Mouse (Mus musculus) kidney, embryonic 14.5 days (tissue): ENCODE data around the gene Ppp1r16b. TPM values are rescaled to one million over a fixed set of nuclear protein-coding genes. Genes with fewer than 3 reads are reported as not detected.
A peak's percentile ranks its signal among the peaks of the same experiment; 100 is the strongest.

Source experiments
- ATAC-seq: fragments of 200-750 bp; cut with Nextera tagmentation; 2 replicates; pipeline ENCODE4 v1.8.0; 2017; ENCODE audit warnings: moderate number of reproducible peaks, mild to moderate bottlenecking, moderate TSS enrichment, moderate library complexity; ENCODE audit not compliant: low FRiP score, low TSS enrichment
- H3K27ac ChIP-seq: fragments of 300-500 bp; sonication (generic); 2 replicates; pipeline ENCODE4 v1.5.1; 2014; ENCODE audit warnings: low read depth, mild to moderate bottlenecking, low read length, moderate library complexity, mixed read lengths
- H3K27me3 ChIP-seq: fragments of 300-500 bp; sonication (generic); 2 replicates; pipeline ENCODE4 v1.6.1; 2014; ENCODE audit warnings: mild to moderate bottlenecking, low read length; ENCODE audit not compliant: control insufficient read depth, insufficient read depth
- H3K36me3 ChIP-seq: fragments of 300-500 bp; sonication (generic); 2 replicates; pipeline ENCODE4 v1.6.1; 2014; ENCODE audit warnings: low read length, mixed read lengths; ENCODE audit not compliant: control insufficient read depth, insufficient read depth
- H3K4me1 ChIP-seq: fragments of 300-500 bp; sonication (generic); 2 replicates; pipeline ENCODE4 v1.6.1; 2014; ENCODE audit warnings: low read length, mixed read lengths; ENCODE audit not compliant: control insufficient read depth, insufficient read depth
- H3K4me2 ChIP-seq: fragments of 300-500 bp; sonication (generic); replicated peaks from 2 replicates; pipeline ENCODE4 v1.6.1; 2014; ENCODE audit warnings: low read depth, mild to moderate bottlenecking, low read length
- H3K4me3 ChIP-seq: fragments of 300-500 bp; sonication (generic); 2 replicates; pipeline ENCODE4 v1.5.1; 2014; ENCODE audit warnings: mild to moderate bottlenecking, low read length
- H3K9ac ChIP-seq: fragments of 300-500 bp; sonication (generic); 2 replicates; pipeline ENCODE4 v1.6.1; 2014; ENCODE audit warnings: low read depth, mild to moderate bottlenecking, low read length, moderate library complexity
- H3K9me3 ChIP-seq: fragments of 300-500 bp; sonication (generic); 2 replicates; pipeline ENCODE4 v1.6.1; 2016; ENCODE audit warnings: low read length; ENCODE audit not compliant: control insufficient read depth
- WGBS: fragments of 180-500 bp; shearing (Covaris S2); extraction: QIAGEN DNeasy Blood & Tissue Kit; methylation state at CpG from one replicate; pipeline ENCODE4 v1.1.7; 2014; 5-methylcytosine and 5-hydroxymethylcytosine counted together
- polyA plus RNA-seq: library from polyadenylated mRNA; unstranded; fragments of >200 nt; fragmentation: Nextera tagmentation; extraction: Ambion mirVana; gene quantifications from 2 replicates; pipeline ENCODE4 v1.2.1, GENCODE M21; 2014

Ppp1r16b gene
- polyA plus RNA-seq, 1 experiment from 2014 or later = 17.3 TPM

DNA sequence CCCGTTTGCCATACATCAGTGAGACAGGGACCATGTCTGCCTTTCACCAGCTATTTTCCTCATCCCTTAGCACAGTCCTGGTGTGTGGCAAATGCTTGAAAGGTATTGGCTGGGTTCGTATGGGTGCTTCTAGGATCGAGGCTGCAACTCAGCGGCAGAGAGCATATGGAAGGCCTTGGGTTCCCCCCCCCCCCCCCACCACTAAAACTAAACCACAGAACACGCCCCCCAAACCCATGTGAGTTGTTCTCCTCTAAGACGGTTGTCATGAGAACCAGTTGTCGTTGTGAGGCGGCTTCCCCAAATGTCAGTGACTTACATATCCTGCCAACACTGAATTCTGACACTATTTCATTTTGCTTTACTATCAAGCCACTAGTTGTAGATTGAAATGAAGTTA is 24.9 kb downstream of the Ppp1r16b start:
- WGBS = 66% methylated on average over 8 of the region's 8 CpGs
- H3K27me3 ChIP-seq = no peaks in the 10 kb centered on the region

DNA sequence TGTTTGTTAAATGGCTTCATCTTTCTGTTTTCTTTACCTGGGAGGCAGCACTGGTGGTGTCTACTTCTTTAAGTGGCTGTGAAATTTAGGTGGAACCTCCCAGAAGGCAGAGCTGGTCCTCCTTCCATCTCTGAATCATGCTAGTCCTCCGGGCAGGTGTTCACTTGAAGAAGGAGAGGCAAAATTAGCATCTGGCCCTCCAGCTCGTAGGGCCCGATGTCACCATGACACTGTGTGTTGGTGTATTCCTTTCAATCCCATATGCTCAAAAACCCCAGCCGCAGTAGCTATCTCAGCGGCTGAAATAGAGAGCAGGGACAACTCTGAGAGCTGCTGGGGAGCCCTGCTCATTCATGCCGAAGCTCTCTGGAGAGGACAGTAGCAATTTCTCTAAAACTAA is 27.0 kb downstream of the Ppp1r16b start:
- no peak overlapping the region for H3K4me3 ChIP-seq
- H3K36me3 ChIP-seq = no peaks in the 10 kb centered on the region
- no peaks in the 10 kb centered on the region for H3K9me3 ChIP-seq
- no peak overlapping the region for H3K27ac ChIP-seq
- H3K4me2 ChIP-seq = no peak overlapping the region
- 76% methylated on average over 6 of the region's 6 CpGs for WGBS
- H3K9ac ChIP-seq = no peak overlapping the region
- H3K27me3 ChIP-seq = no peaks in the 10 kb centered on the region
- ATAC-seq = no peak
- H3K4me1 ChIP-seq = peaks cover 10% of the 10 kb centered on the region

More for the DNA sequence above, 24.9 kb downstream of the Ppp1r16b start:
- ATAC-seq = no peak
- Histone ChIP-seq H3K4me1 (peaks cover 16% of the 10 kb centered on the region), H3K27ac (no peak overlapping the region), H3K36me3 (no peaks in the 10 kb centered on the region), H3K4me3 (no peak overlapping the region), H3K9ac (no peak overlapping the region), H3K4me2 (no peak overlapping the region), H3K9me3 (no peaks in the 10 kb centered on the region)

DNA sequence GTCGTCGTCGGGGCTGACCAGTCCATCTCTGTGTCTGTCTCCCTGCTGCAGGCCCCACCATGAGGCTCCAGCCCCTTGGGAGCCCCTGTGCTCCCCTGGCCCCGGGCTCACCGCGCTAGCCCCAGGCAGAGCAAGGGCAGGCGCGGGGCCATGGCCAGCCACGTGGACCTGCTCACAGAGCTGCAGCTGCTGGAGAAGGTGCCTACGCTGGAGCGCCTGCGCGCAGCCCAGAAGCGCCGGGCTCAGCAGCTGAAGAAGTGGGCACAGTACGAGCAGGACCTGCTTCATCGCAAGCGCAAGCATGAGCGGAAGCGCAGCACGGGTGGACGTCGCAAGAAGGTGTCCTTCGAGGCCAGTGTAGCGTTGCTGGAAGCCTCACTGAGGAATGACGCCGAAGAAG is 30.6 kb downstream of the Ppp1r16b start:
- Histone ChIP-seq H3K4me3 (no peak overlapping the region), H3K9me3 (no peaks in the 10 kb centered on the region), H3K4me2 (no peak overlapping the region), H3K9ac (no peak overlapping the region), H3K27me3 (no peaks in the 10 kb centered on the region), H3K27ac (no peak overlapping the region), H3K4me1 (no peaks in the 10 kb centered on the region), H3K36me3 (no peaks in the 10 kb centered on the region)
- WGBS = 86% methylated on average over 27 of the region's 27 CpGs
- 0 out of 2 replicates have a peak, but pooled peaks have one; percentile 35 for ATAC-seq

DNA sequence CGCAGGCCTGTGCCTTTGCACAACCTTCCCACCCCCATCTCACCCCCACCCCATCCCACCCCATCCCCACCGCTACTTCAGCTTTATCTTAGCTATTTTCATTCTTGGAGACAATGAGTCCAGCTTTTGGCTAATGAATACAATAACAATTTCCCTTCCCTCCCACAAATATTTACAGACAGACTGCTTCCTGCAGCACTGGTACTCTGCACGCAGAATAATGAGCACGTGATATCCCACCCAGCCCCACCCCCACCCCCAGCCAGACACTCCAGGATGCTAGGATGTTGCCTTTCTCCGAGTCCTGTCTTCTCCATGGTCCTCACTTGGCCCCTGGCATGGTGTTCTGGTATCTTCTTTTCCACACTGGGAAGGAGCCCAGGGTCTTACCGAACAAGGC is 31.3 kb downstream of the Ppp1r16b start:
- Histone ChIP-seq H3K27me3 (no peaks in the 10 kb centered on the region), H3K9ac (no peak overlapping the region), H3K4me3 (no peak overlapping the region), H3K9me3 (no peaks in the 10 kb centered on the region), H3K36me3 (no peaks in the 10 kb centered on the region), H3K4me1 (no peaks in the 10 kb centered on the region), H3K27ac (no peak overlapping the region), H3K4me2 (no peak overlapping the region)
- WGBS = 87% methylated on average over 6 of the region's 6 CpGs
- no peak for ATAC-seq

DNA sequence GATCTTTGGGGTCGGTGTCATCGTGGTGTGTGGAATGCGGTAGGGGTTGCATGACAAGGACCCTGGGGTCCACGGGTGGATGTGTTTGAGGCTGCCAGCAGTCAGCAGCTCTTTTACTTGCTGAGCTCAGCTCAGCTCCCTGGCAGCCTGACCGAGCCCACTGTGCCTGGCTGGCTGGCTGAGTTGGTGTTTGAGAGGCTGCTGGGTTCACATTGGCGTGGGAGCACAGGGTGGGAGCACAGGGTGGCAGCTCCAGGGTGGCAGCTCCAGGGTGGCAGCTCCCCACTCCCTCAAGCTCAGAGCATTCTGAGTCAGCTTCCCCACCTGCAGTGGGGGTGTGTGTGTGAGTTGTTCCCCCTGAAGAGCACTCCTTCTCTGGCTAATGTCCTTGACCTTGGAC is 34.7 kb downstream of the Ppp1r16b start:
- H3K4me2 ChIP-seq = no peak overlapping the region
- no peak overlapping the region for H3K4me3 ChIP-seq
- H3K27me3 ChIP-seq = no peaks in the 10 kb centered on the region
- H3K27ac ChIP-seq = no peak overlapping the region
- H3K4me1 ChIP-seq = no peaks in the 10 kb centered on the region
- 0 out of 2 replicates have a peak, but pooled peaks cover 2% of the 10 kb centered on the region for H3K9me3 ChIP-seq
- ATAC-seq = no peak
- H3K9ac ChIP-seq = no peak overlapping the region
- H3K36me3 ChIP-seq = no peaks in the 10 kb centered on the region
- WGBS = 80% methylated on average over 6 of the region's 6 CpGs

DNA sequence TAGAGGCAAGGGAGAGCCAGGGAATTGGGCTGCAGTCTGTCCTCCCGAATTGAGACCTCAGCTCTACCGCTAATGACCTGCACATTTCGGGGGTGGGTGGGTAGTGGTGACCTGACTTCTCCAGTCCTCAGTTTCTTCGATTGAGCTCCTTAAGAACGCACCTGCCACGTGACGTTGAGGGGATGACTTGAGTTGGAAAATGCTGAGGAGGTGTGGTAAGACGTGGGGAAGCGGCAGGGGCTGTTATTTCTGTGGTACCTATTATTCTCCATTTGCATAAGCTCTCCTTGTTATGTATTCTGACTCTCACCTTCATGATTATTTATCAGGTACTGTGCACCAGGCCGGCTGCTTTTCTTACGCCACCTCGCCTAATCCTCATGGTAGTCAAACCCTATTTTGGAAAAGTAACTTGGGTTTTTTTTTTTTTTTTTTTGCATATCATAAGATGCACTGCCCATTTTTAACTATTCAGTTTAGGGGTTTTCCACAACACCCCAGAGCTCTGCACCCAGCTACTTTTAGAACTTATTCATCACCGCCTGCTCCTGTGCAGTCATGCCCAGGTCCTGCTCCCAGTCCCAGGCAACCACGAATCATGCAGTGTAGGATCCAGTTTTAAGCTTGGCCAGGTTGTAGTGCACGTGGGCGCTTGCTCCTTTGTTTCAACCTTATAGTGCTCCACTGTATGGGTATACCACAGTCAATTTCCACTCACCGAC is 35.5 kb downstream of the Ppp1r16b start:
- 86% methylated on average over 17 of the region's 17 CpGs for WGBS
- no peaks in the 10 kb centered on the region for H3K36me3 ChIP-seq
- H3K27me3 ChIP-seq = no peaks in the 10 kb centered on the region
- no peak overlapping the region for H3K4me2 ChIP-seq
- H3K4me3 ChIP-seq = no peak overlapping the region
- H3K9me3 ChIP-seq = 0 out of 2 replicates have a peak, but pooled peaks cover 2% of the 10 kb centered on the region
- no peak overlapping the region for H3K27ac ChIP-seq
- H3K4me1 ChIP-seq = no peaks in the 10 kb centered on the region
- ATAC-seq = no peak
- no peak overlapping the region for H3K9ac ChIP-seq

DNA sequence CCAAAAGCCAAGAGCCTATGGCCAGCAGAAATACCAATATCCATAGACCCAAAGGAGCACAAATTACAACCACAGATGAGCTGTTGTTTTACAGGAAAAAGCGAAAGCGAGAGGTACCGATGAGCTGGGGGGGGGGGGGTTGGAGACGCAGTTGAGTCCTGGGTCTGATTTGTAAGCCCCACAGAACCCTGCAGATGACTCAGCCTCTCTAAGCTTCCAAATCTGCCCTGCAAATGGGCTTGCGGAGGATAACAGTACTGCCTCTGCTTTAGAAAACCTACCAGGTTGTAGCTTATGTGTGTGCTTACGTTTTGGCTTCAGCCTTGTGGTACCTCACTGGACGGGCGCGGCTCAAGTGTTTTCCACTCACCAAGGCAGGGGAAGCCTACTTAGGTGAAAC is 36.3 kb downstream of the Ppp1r16b start:
- Histone ChIP-seq H3K9ac (no peak overlapping the region), H3K4me1 (no peaks in the 10 kb centered on the region), H3K27ac (no peak overlapping the region), H3K36me3 (no peaks in the 10 kb centered on the region), H3K27me3 (no peaks in the 10 kb centered on the region), H3K9me3 (0 out of 2 replicates have a peak, but pooled peaks cover 2% of the 10 kb centered on the region), H3K4me2 (no peak overlapping the region), H3K4me3 (no peak overlapping the region)
- no peak for ATAC-seq
- WGBS = 93% methylated on average over 9 of the region's 9 CpGs

DNA sequence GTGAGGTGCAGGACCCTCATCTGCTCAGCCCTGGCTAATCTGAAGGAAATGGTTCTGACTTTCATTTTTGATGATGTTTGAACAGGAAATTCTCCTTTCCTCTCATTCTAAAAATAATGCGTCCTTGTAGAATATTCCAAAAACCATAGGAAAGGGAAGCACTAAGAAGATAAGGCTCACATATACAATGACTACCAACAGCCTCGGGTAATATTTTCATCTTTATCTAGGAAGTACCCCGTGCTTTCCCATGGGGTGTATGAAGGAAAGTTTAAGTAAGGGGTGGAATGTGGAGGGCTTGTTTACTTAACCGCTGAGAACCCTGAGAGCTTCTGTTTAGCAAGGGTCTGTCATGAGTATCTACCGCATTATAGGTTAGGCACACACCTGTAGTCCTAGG is 37.0 kb downstream of the Ppp1r16b start:
- Histone ChIP-seq H3K27me3 (no peaks in the 10 kb centered on the region), H3K9ac (no peak overlapping the region), H3K9me3 (0 out of 2 replicates have a peak, but pooled peaks cover 2% of the 10 kb centered on the region), H3K4me2 (no peak overlapping the region), H3K27ac (no peak overlapping the region), H3K4me3 (no peak overlapping the region), H3K36me3 (no peaks in the 10 kb centered on the region), H3K4me1 (no peaks in the 10 kb centered on the region)
- 80% methylated on average over 5 of the region's 5 CpGs for WGBS
- no peak for ATAC-seq

DNA sequence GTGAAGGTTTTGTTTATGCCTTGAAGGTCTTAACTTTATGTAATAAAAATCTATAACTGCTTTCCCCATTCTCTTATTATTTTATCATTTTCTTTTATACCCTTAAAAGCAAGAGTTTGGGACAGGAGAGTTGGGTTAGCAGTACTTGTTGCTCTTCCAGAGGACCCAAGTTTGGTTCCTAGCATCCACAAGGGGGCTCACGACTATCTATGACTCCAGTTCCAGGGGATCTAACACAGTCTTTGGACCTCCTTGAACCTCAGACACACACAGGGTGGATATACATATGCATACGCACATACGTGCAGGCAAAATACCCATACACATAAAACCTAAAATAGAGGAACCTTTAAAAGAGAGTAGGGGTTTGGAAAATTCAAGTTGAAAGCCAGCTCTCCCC is 39.5 kb downstream of the Ppp1r16b start:
- Histone ChIP-seq H3K9me3 (0 out of 2 replicates have a peak, but pooled peaks cover 2% of the 10 kb centered on the region), H3K27ac (no peak overlapping the region), H3K36me3 (no peaks in the 10 kb centered on the region), H3K9ac (no peak overlapping the region), H3K4me1 (no peaks in the 10 kb centered on the region), H3K4me3 (no peak overlapping the region), H3K4me2 (no peak overlapping the region), H3K27me3 (no peaks in the 10 kb centered on the region)
- WGBS = 75% methylated on average over 3 of the region's 3 CpGs
- ATAC-seq = no peak
